Comparison of ENCODE assay signal across 20 mouse cellular contexts in the genomic region with DNA sequence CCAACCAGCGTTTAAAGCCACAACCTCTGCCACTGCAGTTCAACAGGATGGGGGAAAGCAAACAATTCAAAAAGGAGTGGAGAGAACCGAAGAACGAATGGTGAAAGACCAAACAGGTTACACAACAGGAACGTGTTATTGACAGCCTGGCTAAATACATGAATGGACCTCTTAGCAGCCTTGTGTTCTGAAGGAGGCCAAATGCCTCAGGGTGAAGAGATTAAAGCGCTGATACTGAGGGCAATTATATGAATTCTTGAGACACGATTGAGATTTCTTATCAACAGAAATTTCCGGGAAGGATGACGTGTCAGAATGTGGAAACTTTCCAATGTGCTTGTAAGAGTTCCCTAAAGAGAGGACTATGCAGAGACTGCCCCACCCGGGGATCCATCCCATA.
DNase-seq lines count a peak whose midpoint lies in the region; ATAC-seq and TF ChIP-seq lines count a peak whose summit lies in the region.
"Had no signal": no experiment of that assay in that cellular context is flagged by ENCODE, and none has a peak within 500 bp of the region (broad histone marks: within the 10 kb centered on the region; RNA-seq: fewer than 3 reads in every experiment).

No protein-coding gene starts in this region.

- H3K4me1 ChIP-seq in hindbrain, postnatal 0 days (ENCODE audit: insufficient read depth, low read length) = no peaks in the 10 kb centered on the region
- H3K4me1 ChIP-seq: embryonic facial prominence, embryonic 15.5 days; hindbrain, embryonic 10.5 days; midbrain, embryonic 10.5 days had no signal

- TF ChIP-seq CTCF in hindbrain, postnatal 0 days (IDR thresholded peaks at IDR 0.05; ENCODE audit: low read depth) = no peak

- no peak overlapping the region for H3K4me3 ChIP-seq in hindbrain, postnatal 0 days (ENCODE audit: low read length)
- H3K4me3 ChIP-seq: embryonic facial prominence, embryonic 15.5 days; forebrain, embryonic 10.5 days; gastrocnemius, adult 2 months; hindbrain, embryonic 10.5 days; layer of hippocampus, adult 2 months; midbrain, embryonic 10.5 days; stomach, embryonic 15.5 days had no signal

- no peak overlapping the region for H3K4me2 ChIP-seq in hindbrain, postnatal 0 days (ENCODE audit: low read depth, low read length)
- H3K4me2 ChIP-seq: embryonic facial prominence, embryonic 15.5 days; stomach, embryonic 15.5 days had no signal

- no peaks in the 10 kb centered on the region for H3K36me3 ChIP-seq in hindbrain, postnatal 0 days (ENCODE audit: insufficient read depth, low read length)
- H3K36me3 ChIP-seq: embryonic facial prominence, embryonic 15.5 days; forebrain, embryonic 10.5 days; hindbrain, embryonic 10.5 days; midbrain, embryonic 10.5 days; stomach, embryonic 15.5 days had no signal

- H3K27ac ChIP-seq in hindbrain, postnatal 0 days = no peak overlapping the region
- H3K27ac ChIP-seq: embryonic facial prominence, embryonic 15.5 days; forebrain, embryonic 10.5 days; gastrocnemius, adult 2 months; hindbrain, embryonic 10.5 days; layer of hippocampus, adult 2 months; midbrain, embryonic 10.5 days; stomach, embryonic 15.5 days had no signal

- 82% methylated on average over 9 of the region's 9 CpGs for WGBS in hindbrain, postnatal 0 days

- ATAC-seq in hindbrain, postnatal 0 days = no peak
- ATAC-seq: inflammation-experienced regulatory T-cells, adult 6 months; Patski had no signal

- H3K27me3 ChIP-seq in hindbrain, postnatal 0 days (ENCODE audit: insufficient read depth, low read length) = no peaks in the 10 kb centered on the region
- H3K27me3 ChIP-seq: embryonic facial prominence, embryonic 15.5 days; stomach, embryonic 15.5 days had no signal

- DNase-seq in kidney, adult 9 months = peak; percentile 24
- no peak for DNase-seq in kidney, postnatal 10 days
- DNase-seq in NIH3T3 (ENCODE audit: low read depth) = peak; percentile 57
- DNase-seq in lung, adult 18-20 months = peak; percentile 46 to 78
- peak; percentile 84 for DNase-seq in lung, postnatal 25 days (ENCODE audit: low spot score)
- DNase-seq in hindbrain, postnatal 0 days (ENCODE audit: low spot score) = no peak
- no peak for DNase-seq in layer of hippocampus, postnatal 10 days (ENCODE audit: low spot score in 2 of 2)
- no peak for DNase-seq in left cerebral cortex, postnatal 10 days (ENCODE audit: extremely low spot score in 1 of 2, low spot score in 2 of 2)
- DNase-seq: cerebellum, postnatal 10 days; gastrocnemius, adult 2 months; heart, adult 18-20 months; right cerebral cortex, adult 18-20 months had no signal

- H3K9ac ChIP-seq in hindbrain, postnatal 0 days (replicated peaks; ENCODE audit: low read length) = no peak overlapping the region
- H3K9ac ChIP-seq: embryonic facial prominence, embryonic 15.5 days; stomach, embryonic 15.5 days had no signal

- H3K9me3 ChIP-seq in hindbrain, postnatal 0 days (ENCODE audit: low read length) = no peaks in the 10 kb centered on the region
- H3K9me3 ChIP-seq: embryonic facial prominence, embryonic 15.5 days; forebrain, embryonic 10.5 days; hindbrain, embryonic 10.5 days; midbrain, embryonic 10.5 days; stomach, embryonic 15.5 days had no signal

- intact Hi-C loops in left cerebral cortex, postnatal 10 days (cut with DNase I) = no loop called here

Comparison
In these comparisons a context has a peak if more than half of its experiments do, and no peak if none do; other contexts are left out.
1. DNase-seq: peak in kidney, adult 9 months (single experiment), NIH3T3 (single experiment), lung, adult 18-20 months (2 of 2) and lung, postnatal 25 days (single experiment); none in kidney, postnatal 10 days (single experiment), hindbrain, postnatal 0 days (single experiment), layer of hippocampus, postnatal 10 days (0 of 2) and left cerebral cortex, postnatal 10 days (0 of 2).